Mouse (Mus musculus) CD8-positive naive resting alpha-beta T cell, adult 2 months (primary cell): ENCODE measurements at regions not wholly inside any gene's neighbourhood (a gene's known extent, or its start where the extent isn't known, plus 50 kb on each side); places are given as distances from the start of the nearest gene placed in this dataset.

ENCODE experiments used
- DNase-seq, 2 experiments: peaks; one replicate each; pipeline ENCODE4 v3.0.0; 2022; ENCODE audit warnings: low read depth in 2 of 2, low spot score in 2 of 2

- DNase-seq, result no peak
Observed at GRCm38 (mm10) chr14:72786929-72787328, 77.1 kb upstream of the Fndc3a start.

GRCm38 (mm10) chr14:72783248-72783647 lies 73.4 kb upstream of the Fndc3a start:
- no peak for DNase-seq

GRCm38 (mm10) chr14:72779446-72779845 lies 69.6 kb upstream of the Fndc3a start:
- DNase-seq, result no peak

- no peak for DNase-seq
Observed at GRCm38 (mm10) chr14:72778756-72779155, 69.0 kb upstream of the Fndc3a start.

- no peak for DNase-seq
Observed at GRCm38 (mm10) chr14:72777927-72778560, 68.2 kb upstream of the Fndc3a start.

- DNase-seq, result no peak
Observed at GRCm38 (mm10) chr14:72770237-72770636, 60.4 kb upstream of the Fndc3a start.

GRCm38 (mm10) chr14:72760123-72760522 lies 50.3 kb upstream of the Fndc3a start:
- DNase-seq, result no peak
